8 mouse cellular contexts compared by ENCODE assay signal in the genomic region with DNA sequence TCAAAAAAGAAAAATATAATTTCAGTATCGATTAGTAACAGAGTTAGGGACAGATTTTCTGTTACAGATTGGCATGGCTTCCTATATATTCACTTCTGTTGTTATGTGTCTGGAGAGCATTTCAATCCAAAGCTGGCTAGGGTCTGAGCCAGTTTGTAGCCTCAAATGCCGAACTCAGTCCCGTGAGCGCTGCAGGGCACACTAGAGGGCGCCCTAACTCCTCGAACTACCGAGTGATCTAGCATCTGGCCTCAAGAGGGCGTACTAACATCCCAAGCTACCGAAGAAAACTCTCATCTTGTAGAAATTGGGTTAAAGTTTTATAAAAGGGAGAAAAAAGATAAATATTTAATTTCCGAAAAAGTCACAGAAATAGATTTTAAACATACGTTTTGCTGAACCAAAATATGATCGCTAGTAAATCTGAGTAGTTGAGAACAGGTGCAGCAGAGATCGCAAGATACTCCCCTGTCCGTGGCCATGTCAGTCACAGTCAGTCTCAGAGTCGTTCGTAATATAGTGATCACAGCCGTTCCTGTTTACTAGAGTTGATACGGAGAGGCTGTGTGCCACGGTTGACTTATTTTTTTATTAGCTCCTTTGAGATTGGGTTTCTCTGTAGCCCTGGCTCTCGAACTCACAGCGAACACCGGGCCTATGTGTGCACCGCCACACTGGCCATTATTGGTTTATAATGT. TPM values are rescaled to one million over a fixed set of nuclear protein-coding genes. Genes with fewer than 3 reads are reported as not detected.
DNase-seq lines count a peak whose midpoint lies in the region.

No protein-coding gene starts in this region.

- intact Hi-C loops in left cerebral cortex, postnatal 36 days (cut with DNase I), result no loop called here

- DNase-seq in ovary, postnatal 36 days (ENCODE audit: low spot score), result peak; percentile 57
- DNase-seq in ovary, postnatal 10 days (ENCODE audit: low spot score), result no peak
- peak; percentile 17 for DNase-seq in adrenal gland, adult 8-10 months
- DNase-seq in embryo, embryonic 10 days (ENCODE audit: low spot score), result peak; percentile 90
- DNase-seq in kidney, adult 11 months, result peak; percentile 53
- DNase-seq in left cerebral cortex, postnatal 36 days (ENCODE audit: low spot score in 2 of 2), result peak; percentile 58 to 64
- peak; percentile 65 for DNase-seq in right cerebral cortex, adult 18-20 months
- DNase-seq in urinary bladder, postnatal 36 days (ENCODE audit: low spot score in 2 of 2), result peak; percentile 32 to 61

RNA-seq across cellular contexts. Expression of a gene that starts 13.4 kb away (rescaled TPM):
- under 1 TPM; 0.09 to 0.40 (median 0.29) TPM for total RNA-seq in adrenal gland, adult 8-10 months (2022)
- under 1 TPM; 0.45 to 0.49 TPM for total RNA-seq in left cerebral cortex, postnatal 36 days (2021)

RNA-seq across cellular contexts. Expression of a gene that starts 14.5 kb away (rescaled TPM):
- 1 to 10 TPM; 2.3 to 4.2 (median 2.5) TPM for total RNA-seq in adrenal gland, adult 8-10 months (2022)
- not detected for total RNA-seq in left cerebral cortex, postnatal 36 days (2021)

RNA-seq across cellular contexts. Expression of a gene that starts 36.6 kb away (rescaled TPM):
- total RNA-seq in adrenal gland, adult 8-10 months (2022), result 10 to 100 TPM; 56.5 to 81.0 (median 69.4) TPM
- total RNA-seq in left cerebral cortex, postnatal 36 days (2021), result 10 to 100 TPM; 56.3 to 63.0 TPM
